Mouse (Mus musculus) MEL (cell line): ENCODE data around the gene Dlg5.

Experiments
- CHD2 ChIP-seq: IDR thresholded peaks from 2 replicates; pipeline ENCODE4 v1.6.1; 2011; ENCODE audit warnings: low read length, improper control_type of control experiment
- CTCF ChIP-seq, 3 experiments: IDR thresholded peaks in 2 of 3; conservative IDR thresholded peaks in 1 of 3; 2 replicates each; pipeline ENCODE4 v1.5.1; 2011 to 2012; ENCODE audit warnings: low read length in 3 of 3, low read depth in 2 of 3, mild to moderate bottlenecking in 2 of 3, improper control_type of control experiment in 1 of 3, inconsistent platforms in 1 of 3, mixed read lengths in 1 of 3, moderate library complexity in 1 of 3; ENCODE audit not compliant: control insufficient read depth in 1 of 3, insufficient read depth in 1 of 3, poor library complexity in 1 of 3, severe bottlenecking in 1 of 3
- ELF1 ChIP-seq: IDR thresholded peaks from 2 replicates; pipeline ENCODE4 v1.6.1; 2014; ENCODE audit warnings: low read depth, mild to moderate bottlenecking, inconsistent platforms, low read length, improper control_type of control experiment, moderate library complexity
- MAFK ChIP-seq: IDR thresholded peaks from 2 replicates; pipeline ENCODE4 v1.6.1; 2011; ENCODE audit warnings: low read depth, mild to moderate bottlenecking, low read length, improper control_type of control experiment, borderline replicate concordance
- MAZ ChIP-seq: IDR thresholded peaks from 2 replicates; pipeline ENCODE4 v1.6.1; 2012; ENCODE audit warnings: low read depth, mild to moderate bottlenecking, inconsistent platforms, low read length, improper control_type of control experiment
- NELFE ChIP-seq: IDR thresholded peaks from 2 replicates; pipeline ENCODE4 v1.6.1; 2011; ENCODE audit warnings: low read depth, low read length, improper control_type of control experiment
- POLR2A ChIP-seq, 2 experiments: IDR thresholded peaks; 2 replicates each; pipeline ENCODE4 v1.6.1; 2011 to 2012; ENCODE audit warnings: low read length in 2 of 2, mild to moderate bottlenecking in 2 of 2, control low read depth in 1 of 2, improper control_type of control experiment in 1 of 2, low read depth in 1 of 2, moderate library complexity in 1 of 2; ENCODE audit not compliant: control insufficient read depth in 1 of 2, insufficient read depth in 1 of 2, poor library complexity in 1 of 2
- RAD21 ChIP-seq: IDR thresholded peaks from 2 replicates; pipeline ENCODE4 v1.6.1; 2011; ENCODE audit warnings: mild to moderate bottlenecking, low read depth, low read length, improper control_type of control experiment
- SMC3 ChIP-seq: IDR thresholded peaks from 2 replicates; pipeline ENCODE4 v1.6.1; 2011; ENCODE audit warnings: low read depth, low read length, improper control_type of control experiment
- TCF12 ChIP-seq: IDR thresholded peaks from 2 replicates; pipeline ENCODE4 v1.6.1; 2014; ENCODE audit warnings: low read depth, mild to moderate bottlenecking, inconsistent platforms, low read length, improper control_type of control experiment, moderate library complexity

GRCm38 (mm10) chr14:24089181-24089580, 156.5 kb downstream of the Dlg5 start:
- TF ChIP-seq MAZ (no peak), SMC3 (no peak), ELF1 (no peak), POLR2A (IDR thresholded peaks at IDR 0.05; ENCODE audit: control insufficient read depth in 1 of 2, insufficient read depth in 1 of 2, low read depth in 1 of 2, low read length in 2 of 2, poor library complexity in 1 of 2) (no peak), RAD21 (no peak), CTCF (IDR thresholded peaks at IDR 0.05 in 2 of 3, conservative IDR thresholded peaks at IDR 0.05 in 1 of 3; ENCODE audit: control insufficient read depth in 1 of 3, insufficient read depth in 1 of 3, low read depth in 2 of 3, low read length in 3 of 3, poor library complexity in 1 of 3, severe bottlenecking in 1 of 3) (no peak), MAFK (no peak), TCF12 (no peak), NELFE (no peak), CHD2 (no peak)
